Mouse (Mus musculus) layer of hippocampus, postnatal 36 days (tissue): ENCODE measurements at regions not wholly inside any gene's neighbourhood (a gene's known extent, or its start where the extent isn't known, plus 50 kb on each side); places are given as distances from the start of the nearest gene placed in this dataset.
A peak's percentile ranks its signal among the peaks of the same experiment; 100 is the strongest.

Experiments used
- DNase-seq, 2 experiments: peaks; one replicate each; pipeline ENCODE4 v3.0.0; 2022

DNA sequence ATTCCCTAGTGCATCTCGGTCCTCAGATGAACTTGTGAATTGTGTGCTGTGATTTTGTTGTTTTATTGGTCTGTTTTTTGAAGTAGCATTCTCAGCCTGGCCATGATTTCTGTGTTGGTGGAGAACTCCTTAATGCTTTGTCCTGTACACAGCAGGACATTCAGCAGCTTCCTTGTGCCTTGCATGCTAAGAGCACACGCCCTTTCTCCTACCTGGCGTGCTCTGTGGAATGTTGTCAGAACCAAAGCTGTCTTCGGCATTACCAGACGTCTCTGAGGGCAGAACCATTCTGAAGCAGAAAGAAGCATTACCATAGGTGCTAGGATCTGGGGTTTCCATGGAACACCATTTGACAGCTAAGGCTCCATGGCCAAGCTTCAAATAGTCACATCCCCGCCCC is 75.0 kb upstream of the Epc2 start:
- DNase-seq = no peak

DNA sequence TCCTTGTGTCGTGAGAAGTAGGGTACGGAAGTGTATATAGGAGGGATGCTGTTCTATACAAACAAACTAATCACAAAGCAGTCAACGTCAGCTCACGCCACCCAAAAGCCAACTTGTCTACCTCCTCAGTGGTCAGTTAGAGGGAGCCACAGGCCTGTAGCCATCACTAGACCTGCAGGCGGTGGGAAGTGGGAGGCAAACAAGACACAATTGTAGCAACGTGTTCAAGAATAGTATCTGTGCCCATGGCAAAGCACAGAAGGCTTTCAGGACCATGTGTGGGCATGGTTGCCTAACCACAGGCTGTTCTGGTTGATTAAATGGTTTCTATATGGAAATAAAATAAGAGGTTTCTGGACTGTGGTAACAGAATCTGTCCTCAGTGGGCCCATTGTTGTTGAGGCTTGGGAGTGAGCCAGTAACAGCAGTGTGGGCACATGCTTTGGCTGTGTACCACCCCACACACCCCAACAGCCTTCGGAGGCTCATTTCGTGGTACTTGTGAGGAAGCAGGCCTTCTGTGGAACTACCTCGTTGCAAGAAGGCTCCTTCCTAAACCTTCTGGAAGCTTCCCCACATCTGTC is 72.0 kb upstream of the Epc2 start:
- DNase-seq = peak; percentile 23 to 40

DNA sequence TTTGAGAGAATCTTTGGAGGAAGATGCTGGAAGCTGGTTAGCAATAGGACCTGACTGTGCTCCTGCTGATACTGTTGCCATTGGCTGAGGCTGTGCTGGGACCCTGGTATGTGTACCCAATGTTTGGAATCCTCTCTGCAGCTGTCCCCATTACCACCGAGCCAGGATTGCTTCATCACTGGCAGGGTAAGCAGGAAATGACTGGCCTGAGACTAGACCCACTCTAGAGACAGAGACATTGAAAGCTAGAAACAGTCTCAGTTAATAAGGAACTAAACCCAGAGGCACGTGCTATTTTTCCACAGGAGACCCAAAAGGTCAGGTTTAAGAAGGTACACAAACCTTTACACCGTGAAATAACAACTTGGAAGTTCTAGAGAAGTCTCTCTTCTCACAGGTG is 70.3 kb upstream of the Epc2 start:
- DNase-seq = no peak

DNA sequence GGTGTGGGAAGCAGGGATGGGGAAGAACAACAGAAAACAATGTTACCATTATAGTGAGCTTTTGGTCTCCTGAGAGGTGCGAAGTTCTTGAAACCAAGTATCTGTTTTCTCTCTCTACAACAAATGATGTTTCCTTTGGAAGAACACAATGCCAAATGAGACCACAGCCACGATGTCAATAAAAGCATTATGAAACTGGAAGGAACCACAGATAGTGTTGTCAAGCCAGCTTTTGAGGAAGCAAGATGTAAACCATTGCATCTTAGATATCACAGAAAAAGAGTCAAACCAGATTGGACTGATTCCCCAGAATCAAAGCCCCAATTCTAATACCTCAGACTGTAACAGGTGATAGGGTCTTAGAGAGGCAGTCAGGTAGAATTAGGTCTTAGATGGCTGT is 64.5 kb upstream of the Epc2 start:
- DNase-seq = no peak

DNA sequence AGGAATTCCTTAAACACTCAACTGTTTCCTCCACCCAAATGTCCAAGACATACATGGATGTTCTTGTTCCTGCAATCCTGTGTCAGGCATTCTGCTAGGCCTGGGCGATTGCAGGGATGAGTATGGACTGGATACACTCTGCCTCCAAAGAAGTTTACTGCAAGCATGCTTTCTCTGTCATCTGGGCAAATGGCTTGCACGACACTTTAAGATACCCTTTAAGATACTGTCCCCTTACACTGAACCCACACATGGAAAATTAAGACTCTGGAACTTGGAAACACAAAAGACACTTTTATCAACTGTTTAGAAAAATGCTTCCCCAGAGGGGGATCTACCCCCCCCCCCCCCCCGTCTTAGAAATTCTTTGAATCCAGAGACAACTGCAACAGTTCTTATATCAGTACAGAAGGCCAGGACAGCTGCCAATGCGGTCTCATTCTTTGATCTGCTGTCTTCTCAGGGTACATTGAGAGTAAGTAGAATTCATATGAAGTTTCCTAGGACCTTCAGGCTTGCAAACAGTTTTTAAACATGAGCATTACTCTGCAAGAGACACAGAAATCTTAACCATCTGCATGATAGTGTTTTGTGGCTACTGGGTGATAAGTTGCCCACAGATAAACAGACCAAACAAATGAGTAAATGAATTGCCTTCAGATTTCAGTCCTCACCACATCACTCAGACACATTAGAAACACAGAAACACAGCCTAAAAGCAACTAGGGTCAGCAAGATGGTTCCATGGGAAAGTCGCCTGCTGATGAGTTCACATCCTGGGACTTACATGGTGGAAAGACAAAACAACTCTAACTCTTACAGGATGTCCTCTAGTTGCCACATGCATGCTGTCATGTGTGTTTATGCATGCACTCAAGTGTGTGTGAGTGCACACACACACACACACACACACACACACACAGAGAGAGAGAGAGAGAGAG is 59.7 kb upstream of the Epc2 start:
- no peak for DNase-seq
